Mouse (Mus musculus) cerebellum, adult 2 months (tissue): Measurements from ENCODE around the gene Picalm.

ENCODE experiments used
- CTCF ChIP-seq: fragments of 200-500 bp; IDR thresholded peaks from 2 replicates; pipeline ENCODE4 v1.5.1; 2011; ENCODE audit warnings: low read depth, mild to moderate bottlenecking, control low read depth, low read length, moderate library complexity, borderline replicate concordance; ENCODE audit not compliant: insufficient read depth
- POLR2A ChIP-seq: fragments of 200-500 bp; IDR thresholded peaks from 2 replicates; pipeline ENCODE4 v1.6.1; 2011; ENCODE audit warnings: low read length, control low read depth, borderline replicate concordance; ENCODE audit not compliant: insufficient read depth

DNA sequence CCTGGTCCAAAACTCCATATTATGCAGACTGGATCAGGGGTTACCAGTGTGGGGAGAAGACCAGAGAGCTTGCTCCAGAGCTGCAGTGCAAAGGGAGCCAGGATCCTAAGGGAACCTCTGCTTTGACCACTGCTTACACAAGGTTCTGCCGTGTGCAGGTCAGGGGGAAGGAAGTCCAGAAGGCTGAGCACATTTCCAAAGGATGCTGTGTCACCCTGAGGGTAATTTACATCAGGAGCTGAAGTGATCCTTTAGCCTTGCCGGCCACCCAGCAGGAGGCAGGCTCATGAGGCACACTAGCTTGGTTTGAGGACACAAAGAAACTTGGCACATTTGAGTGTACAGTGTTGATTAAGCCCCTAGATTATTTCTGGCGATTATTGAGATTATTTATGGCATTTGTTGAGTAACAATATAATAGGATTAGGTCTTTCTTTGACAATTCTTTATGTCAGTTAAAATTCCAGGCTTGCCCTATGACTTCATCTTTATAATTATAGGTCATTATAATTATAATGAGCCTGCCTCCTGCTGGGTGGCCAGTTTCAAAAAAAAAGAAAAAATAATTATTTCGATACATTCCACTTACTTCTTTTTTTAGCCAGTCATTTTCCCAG lies 106.4 kb downstream of the Picalm start:
- TF ChIP-seq POLR2A, result no peak
- no peak for TF ChIP-seq CTCF
